ENCODE assay signal across 10 mouse cellular contexts in the genomic region with DNA sequence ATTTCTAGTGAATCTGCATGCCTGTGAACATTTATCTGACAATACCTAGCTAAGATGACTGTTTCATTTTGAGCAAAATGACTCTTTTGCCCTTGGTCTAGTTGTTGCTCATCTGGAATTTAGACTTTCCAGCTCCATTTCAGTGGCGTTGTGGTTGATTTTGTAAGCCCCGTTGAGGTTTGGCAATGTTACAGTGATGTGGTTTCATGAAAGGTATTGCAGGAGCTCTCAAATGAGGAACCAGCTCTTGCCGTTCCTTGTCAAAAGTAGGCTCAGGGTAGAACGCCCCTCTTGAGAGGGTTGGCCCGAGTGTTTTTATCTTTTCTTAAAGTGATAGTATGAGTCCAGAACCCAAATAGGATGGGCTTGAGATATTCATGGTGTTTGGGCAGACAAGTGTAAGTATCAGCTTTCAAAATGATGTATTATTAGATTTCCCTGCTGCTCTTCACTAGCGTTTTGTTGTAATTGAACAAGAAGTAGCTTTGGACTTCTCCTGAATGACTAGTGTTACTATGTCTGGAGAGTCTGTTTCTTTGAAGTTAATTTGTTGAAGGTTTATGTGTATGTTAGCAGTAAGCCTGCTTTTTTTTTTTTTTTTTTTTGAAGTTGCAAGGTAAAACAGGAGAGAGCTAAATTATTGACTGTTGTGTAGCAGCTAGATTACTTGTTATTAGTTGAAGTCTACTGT.
A peak's percentile ranks its signal among the peaks of the same experiment; 100 is the strongest.
DNase-seq lines count a peak whose midpoint lies in the region; ATAC-seq and TF ChIP-seq lines count a peak whose summit lies in the region.
"Had no signal": no experiment of that assay in that cellular context is flagged by ENCODE, and none has a peak within 500 bp of the region (broad histone marks: within the 10 kb centered on the region; RNA-seq: fewer than 3 reads in every experiment).

No protein-coding gene starts in this region.

- no peak for TF ChIP-seq POLR2A in myocyte (IDR thresholded peaks at IDR 0.05; ENCODE audit: insufficient read length, low read depth)

- peak; percentile 69 for ATAC-seq in liver, embryonic 11.5 days (replicated peaks; ENCODE audit: low FRiP score)
- ATAC-seq in forebrain, postnatal 0 days, result no peak

- DNase-seq in heart, adult 11 months, result peak; percentile 85
- no peak for DNase-seq in heart, adult 9 months (ENCODE audit: low spot score in 2 of 2)
- peak; percentile 64 for DNase-seq in Muller cell, postnatal 12 days (ENCODE audit: inconsistent ontology term)
- DNase-seq in liver, embryonic 11.5 days (ENCODE audit: low spot score), result no peak
- DNase-seq in forebrain, postnatal 0 days, result no peak
- DNase-seq in layer of hippocampus, adult 9-11 months, result no peak
- no peak for DNase-seq in left cerebral cortex, adult 8-10 months (ENCODE audit: low spot score in 2 of 2)

- 30% methylated on average over 6 of the region's 6 CpGs for WGBS in liver, embryonic 11.5 days
- WGBS in forebrain, postnatal 0 days, result 82% methylated on average over 6 of the region's 6 CpGs

- no peaks in the 10 kb centered on the region for H3K36me3 ChIP-seq in liver, embryonic 11.5 days (ENCODE audit: control insufficient read depth, insufficient read depth, low read length)
- H3K36me3 ChIP-seq in myocyte (ENCODE audit: control insufficient read depth, insufficient read depth), result peaks cover 7% of the 10 kb centered on the region
- no peaks in the 10 kb centered on the region for H3K36me3 ChIP-seq in forebrain, postnatal 0 days (ENCODE audit: insufficient read depth)
- H3K36me3 ChIP-seq: embryonic facial prominence, embryonic 12.5 days had no signal

- peaks cover 27% of the 10 kb centered on the region for H3K4me1 ChIP-seq in liver, embryonic 11.5 days (replicated peaks; ENCODE audit: control insufficient read depth, insufficient read depth, low read length)
- H3K4me1 ChIP-seq in forebrain, postnatal 0 days (ENCODE audit: insufficient read depth), result no peaks in the 10 kb centered on the region

- H3K79me2 ChIP-seq in myocyte (ENCODE audit: control insufficient read depth, insufficient read depth), result peaks cover 62% of the 10 kb centered on the region

- H3K4me3 ChIP-seq in liver, embryonic 11.5 days (ENCODE audit: low read depth, low read length), result no peak overlapping the region
- no peak overlapping the region for H3K4me3 ChIP-seq in myocyte
- H3K4me3 ChIP-seq in forebrain, postnatal 0 days (ENCODE audit: low read depth, low read length), result no peak overlapping the region
- H3K4me3 ChIP-seq: embryonic facial prominence, embryonic 12.5 days had no signal

- no peaks in the 10 kb centered on the region for H3K27me3 ChIP-seq in liver, embryonic 11.5 days (replicated peaks; ENCODE audit: control insufficient read depth, insufficient read depth, low read length)
- H3K27me3 ChIP-seq in myocyte (ENCODE audit: control insufficient read depth, insufficient read depth, insufficient read length), result no peaks in the 10 kb centered on the region
- H3K27me3 ChIP-seq in forebrain, postnatal 0 days (ENCODE audit: insufficient read depth, low read length), result no peaks in the 10 kb centered on the region
- H3K27me3 ChIP-seq: embryonic facial prominence, embryonic 12.5 days had no signal

- H3K27ac ChIP-seq in liver, embryonic 11.5 days (ENCODE audit: low read depth, low read length), result peak overlapping the region; percentile 56; the same call in 1 of the 2 replicates
- H3K27ac ChIP-seq in forebrain, postnatal 0 days (ENCODE audit: low read depth, low read length), result no peak overlapping the region
- H3K27ac ChIP-seq: embryonic facial prominence, embryonic 12.5 days; hindbrain, embryonic 14.5 days had no signal

- H3K4me2 ChIP-seq in liver, embryonic 11.5 days, result peak overlapping the region; percentile 57
- H3K4me2 ChIP-seq in myocyte (ENCODE audit: low read depth), result peak overlapping the region; percentile 75
- no peak overlapping the region for H3K4me2 ChIP-seq in forebrain, postnatal 0 days (ENCODE audit: low read depth)
- H3K4me2 ChIP-seq: embryonic facial prominence, embryonic 12.5 days; hindbrain, embryonic 14.5 days had no signal

- H3K9me3 ChIP-seq in liver, embryonic 11.5 days (ENCODE audit: control insufficient read depth, low read length), result no peaks in the 10 kb centered on the region
- H3K9me3 ChIP-seq in forebrain, postnatal 0 days (ENCODE audit: low read length), result no peaks in the 10 kb centered on the region
- H3K9me3 ChIP-seq: embryonic facial prominence, embryonic 12.5 days had no signal

- TF ChIP-seq CTCF in forebrain, postnatal 0 days (IDR thresholded peaks at IDR 0.05; ENCODE audit: low read depth), result no peak

- 0 out of 2 replicates have a peak overlapping the region, but pooled peaks have one; percentile 37 for H3K9ac ChIP-seq in liver, embryonic 11.5 days (ENCODE audit: low read depth, low read length)
- H3K9ac ChIP-seq in forebrain, postnatal 0 days, result no peak overlapping the region
- H3K9ac ChIP-seq: embryonic facial prominence, embryonic 12.5 days; hindbrain, embryonic 14.5 days had no signal

- no peak overlapping the region for H3ac ChIP-seq in myocyte (ENCODE audit: control insufficient read depth, insufficient read length)

TF ChIP-seq in myocyte, 11 proteins besides CTCF, POLR2A, EP300 and RAD21:
- peak; percentile 81 for TF ChIP-seq CEBPB (IDR thresholded peaks at IDR 0.05; ENCODE audit: insufficient read depth, poor library complexity, severe bottlenecking)
- no peak for TF ChIP-seq REST (IDR thresholded peaks at IDR 0.05; ENCODE audit: insufficient read depth, insufficient read length)

Comparison
In these comparisons a context has a peak if more than half of its experiments do, and no peak if none do; other contexts are left out.
1. DNase-seq: peak in heart, adult 11 months (single experiment) and Muller cell, postnatal 12 days (single experiment); none in heart, adult 9 months (0 of 2), liver, embryonic 11.5 days (single experiment), forebrain, postnatal 0 days (single experiment), layer of hippocampus, adult 9-11 months (single experiment) and left cerebral cortex, adult 8-10 months (0 of 2).